Mouse (Mus musculus) erythroblast, embryonic 14.5 days (primary cell): ENCODE data around the gene Etv5.

Experiments
- GATA1 ChIP-seq: IDR thresholded peaks from 2 replicates; pipeline ENCODE4 v1.6.1; 2012; ENCODE audit warnings: low read length, inconsistent platforms, mixed read lengths
- TAL1 ChIP-seq: IDR thresholded peaks from 3 replicates; pipeline ENCODE4 v1.6.1; 2012; ENCODE audit warnings: low read length, inconsistent platforms, mixed read lengths

- TF ChIP-seq GATA1 (no peak), TAL1 (no peak)
Observed at GRCm38 (mm10) chr16:22426866-22427265, 12.7 kb downstream of the Etv5 start.
